ENCODE assay signal across 15 mouse cellular contexts in the genomic region with DNA sequence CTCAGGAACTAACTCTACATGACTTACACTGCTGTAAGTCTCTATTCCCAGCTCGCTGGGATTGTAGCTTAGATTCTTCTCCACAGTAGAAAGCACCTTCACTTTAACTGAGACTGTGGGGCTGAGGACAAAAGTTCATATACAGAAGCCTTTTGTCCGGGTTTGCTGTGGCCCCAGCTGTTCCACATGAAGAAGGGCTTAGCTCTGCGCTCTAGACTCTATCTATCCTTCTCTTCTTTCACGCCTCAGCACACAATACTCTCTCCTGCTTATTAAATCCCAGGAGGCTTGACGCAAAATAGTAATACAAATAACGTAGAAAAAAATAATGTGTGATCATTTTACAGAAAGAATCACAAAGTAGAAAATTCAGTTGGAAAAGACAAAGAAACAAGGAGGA.
DNase-seq lines count a peak whose midpoint lies in the region; ATAC-seq lines count a peak whose summit lies in the region.
"Had no signal": no experiment of that assay in that cellular context is flagged by ENCODE, and none has a peak within 500 bp of the region (broad histone marks: within the 10 kb centered on the region; RNA-seq: fewer than 3 reads in every experiment).

No protein-coding gene starts in this region.

- DNase-seq in layer of hippocampus, postnatal 10 days (ENCODE audit: low spot score in 2 of 2) = peak; percentile 7 to 17
- DNase-seq in layer of hippocampus, postnatal 36 days = no peak
- DNase-seq in c-Kit-positive CD71-positive TER-119-positive erythroid progenitor cells, embryonic 14.5 days (ENCODE audit: low spot score) = no peak
- no peak for DNase-seq in gastrocnemius, adult 18-20 months (ENCODE audit: low spot score)
- DNase-seq in liver = no peak
- DNase-seq: cerebellum, adult 11 months; gastrocnemius, postnatal 25 days; kidney, postnatal 4 days; lung, adult 2 months had no signal

- H3K27me3 ChIP-seq in embryonic facial prominence, embryonic 13.5 days = no peaks in the 10 kb centered on the region
- no peaks in the 10 kb centered on the region for H3K27me3 ChIP-seq in hindbrain, embryonic 13.5 days
- no peaks in the 10 kb centered on the region for H3K27me3 ChIP-seq in neural tube, embryonic 13.5 days
- H3K27me3 ChIP-seq: megakaryocyte, embryonic 14.5 days had no signal

- H3K9ac ChIP-seq in embryonic facial prominence, embryonic 13.5 days = no peak overlapping the region
- peak overlapping the region; percentile 26; the same call in 1 of the 2 replicates for H3K9ac ChIP-seq in hindbrain, embryonic 13.5 days
- H3K9ac ChIP-seq in neural tube, embryonic 13.5 days = 0 out of 2 replicates have a peak overlapping the region, but pooled peaks have one; percentile 49

- H3K36me3 ChIP-seq in embryonic facial prominence, embryonic 13.5 days = no peaks in the 10 kb centered on the region
- no peaks in the 10 kb centered on the region for H3K36me3 ChIP-seq in hindbrain, embryonic 13.5 days
- no peaks in the 10 kb centered on the region for H3K36me3 ChIP-seq in neural tube, embryonic 13.5 days

- H3K4me2 ChIP-seq in embryonic facial prominence, embryonic 13.5 days = peak overlapping the region; percentile 46
- H3K4me2 ChIP-seq in hindbrain, embryonic 13.5 days = peak overlapping the region; percentile 29
- H3K4me2 ChIP-seq in neural tube, embryonic 13.5 days = peak overlapping the region; percentile 36

- ATAC-seq in embryonic facial prominence, embryonic 13.5 days (ENCODE audit: insufficient number of reproducible peaks, insufficient read depth, low FRiP score, low TSS enrichment, low read depth) = no peak
- ATAC-seq in hindbrain, embryonic 13.5 days (ENCODE audit: low FRiP score) = peak; percentile 60; the same call in 1 of the 2 replicates
- ATAC-seq in neural tube, embryonic 13.5 days (ENCODE audit: low read depth) = peak; percentile 74
- ATAC-seq: CD4-positive, CD25-positive, alpha-beta regulatory T cell, adult 4 months; intestine, embryonic 16.5 days had no signal

- H3K4me3 ChIP-seq in embryonic facial prominence, embryonic 13.5 days = peak overlapping the region; percentile 9; the same call in 1 of the 2 replicates
- peak overlapping the region; percentile 4; the same call in 1 of the 2 replicates for H3K4me3 ChIP-seq in hindbrain, embryonic 13.5 days
- peak overlapping the region; percentile 24; the same call in 1 of the 2 replicates for H3K4me3 ChIP-seq in neural tube, embryonic 13.5 days
- H3K4me3 ChIP-seq: megakaryocyte, embryonic 14.5 days had no signal

- H3K27ac ChIP-seq in embryonic facial prominence, embryonic 13.5 days = no peak overlapping the region
- peak overlapping the region; percentile 83 for H3K27ac ChIP-seq in hindbrain, embryonic 13.5 days
- H3K27ac ChIP-seq in neural tube, embryonic 13.5 days (replicated peaks) = peak overlapping the region; percentile 90

- H3K9me3 ChIP-seq in embryonic facial prominence, embryonic 13.5 days = no peaks in the 10 kb centered on the region
- H3K9me3 ChIP-seq in hindbrain, embryonic 13.5 days = no peaks in the 10 kb centered on the region
- H3K9me3 ChIP-seq in neural tube, embryonic 13.5 days = no peaks in the 10 kb centered on the region

- 48% methylated on average over 6 of the region's 6 CpGs for WGBS in embryonic facial prominence, embryonic 13.5 days
- WGBS in hindbrain, embryonic 13.5 days = 52% methylated on average over 6 of the region's 6 CpGs
- 51% methylated on average over 6 of the region's 6 CpGs for WGBS in neural tube, embryonic 13.5 days

- H3K4me1 ChIP-seq in embryonic facial prominence, embryonic 13.5 days = peaks cover 6% of the 10 kb centered on the region
- peaks cover 13% of the 10 kb centered on the region; the same call in 1 of the 2 replicates for H3K4me1 ChIP-seq in hindbrain, embryonic 13.5 days (replicated peaks)
- peaks cover 23% of the 10 kb centered on the region for H3K4me1 ChIP-seq in neural tube, embryonic 13.5 days (replicated peaks)
- H3K4me1 ChIP-seq: megakaryocyte, embryonic 14.5 days had no signal

Comparison
In these comparisons a context has a peak if more than half of its experiments do, and no peak if none do; other contexts are left out.
1. DNase-seq: peak in layer of hippocampus, postnatal 10 days (2 of 2); none in layer of hippocampus, postnatal 36 days (0 of 2), c-Kit-positive CD71-positive TER-119-positive erythroid progenitor cells, embryonic 14.5 days (single experiment), gastrocnemius, adult 18-20 months (single experiment) and liver (single experiment).
2. Peak in every context shown above with its lines, with median percentiles within 50 percentile points of each other: H3K4me2 ChIP-seq and H3K4me3 ChIP-seq.